Mouse (Mus musculus): ENCODE results near the gene Rela. TPM values are rescaled to one million over a fixed set of nuclear protein-coding genes. Genes with fewer than 3 reads are reported as not detected.

Rela gene
- polyA plus RNA-seq, 1 experiment from 2014 or later, result 38.4 TPM

- H3K9ac ChIP-seq, result no peak overlapping the region
- no peak for ATAC-seq (ENCODE audit: low FRiP score)
- H3K9me3 ChIP-seq (replicated peaks), result no peaks in the 10 kb centered on the region
- no peak overlapping the region for H3K27ac ChIP-seq
- H3K36me3 ChIP-seq, result peaks cover 65% of the 10 kb centered on the region
- H3K4me2 ChIP-seq (replicated peaks), result no peak overlapping the region
- 77% methylated on average over 9 of the region's 9 CpGs for WGBS
- H3K4me1 ChIP-seq, result peaks cover 21% of the 10 kb centered on the region
- H3K27me3 ChIP-seq, result no peaks in the 10 kb centered on the region
- no peak overlapping the region for H3K4me3 ChIP-seq
These were observed 3.1 kb downstream of the Rela start for GRCm38 (mm10) chr19:5640339-5640738.

- no peak overlapping the region for H3K9ac ChIP-seq
- H3K36me3 ChIP-seq, result peaks cover 72% of the 10 kb centered on the region
- H3K27ac ChIP-seq, result no peak overlapping the region
- no peak for ATAC-seq (ENCODE audit: low FRiP score)
- peaks cover 21% of the 10 kb centered on the region for H3K4me1 ChIP-seq
- H3K27me3 ChIP-seq, result no peaks in the 10 kb centered on the region
- no peaks in the 10 kb centered on the region for H3K9me3 ChIP-seq (replicated peaks)
- no peak overlapping the region for H3K4me3 ChIP-seq
- WGBS, result 89% methylated on average over 17 of the region's 17 CpGs
- H3K4me2 ChIP-seq (replicated peaks), result no peak overlapping the region
These were observed 3.7 kb downstream of the Rela start for GRCm38 (mm10) chr19:5641021-5641420.

GRCm38 (mm10) chr19:5641641-5642040 lies 4.4 kb downstream of the Rela start:
- Histone ChIP-seq H3K36me3 (peaks cover 77% of the 10 kb centered on the region), H3K9ac (no peak overlapping the region), H3K4me3 (no peak overlapping the region), H3K9me3 (replicated peaks) (no peaks in the 10 kb centered on the region), H3K4me2 (replicated peaks) (no peak overlapping the region), H3K27ac (no peak overlapping the region), H3K4me1 (peaks cover 16% of the 10 kb centered on the region), H3K27me3 (no peaks in the 10 kb centered on the region)
- ATAC-seq (ENCODE audit: low FRiP score), result no peak
- WGBS, result 93% methylated on average over 8 of the region's 8 CpGs

GRCm38 (mm10) chr19:5645280-5645679 lies 8.0 kb downstream of the Rela start:
- Histone ChIP-seq H3K36me3 (peaks cover 74% of the 10 kb centered on the region), H3K4me2 (replicated peaks) (no peak overlapping the region), H3K9me3 (replicated peaks) (no peaks in the 10 kb centered on the region), H3K4me1 (peaks cover 17% of the 10 kb centered on the region), H3K4me3 (no peak overlapping the region), H3K9ac (no peak overlapping the region), H3K27ac (no peak overlapping the region), H3K27me3 (no peaks in the 10 kb centered on the region)
- WGBS, result 93% methylated on average over 9 of the region's 9 CpGs
- no peak for ATAC-seq (ENCODE audit: low FRiP score)

GRCm38 (mm10) chr19:5646731-5647330 lies 9.5 kb downstream of the Rela start:
- no peak for ATAC-seq (ENCODE audit: low FRiP score)

GRCm38 (mm10) chr19:5647791-5648190 lies 10.5 kb downstream of the Rela start:
- H3K9ac ChIP-seq, result no peak overlapping the region
- no peak for ATAC-seq (ENCODE audit: low FRiP score)
- peaks cover 6% of the 10 kb centered on the region for H3K27me3 ChIP-seq
- H3K9me3 ChIP-seq (replicated peaks), result no peaks in the 10 kb centered on the region
- WGBS, result 97% methylated on average over 6 of the region's 6 CpGs
- peak overlapping the region; percentile 83 for H3K27ac ChIP-seq
- no peak overlapping the region for H3K4me3 ChIP-seq
- H3K36me3 ChIP-seq, result peaks cover 53% of the 10 kb centered on the region
- H3K4me1 ChIP-seq, result peaks cover 17% of the 10 kb centered on the region
- no peak overlapping the region for H3K4me2 ChIP-seq (replicated peaks)

More at GRCm38 (mm10) chr19:5646731-5647330, 9.5 kb downstream of the Rela start:
- Histone ChIP-seq H3K4me2 (replicated peaks) (no peak overlapping the region), H3K36me3 (peaks cover 63% of the 10 kb centered on the region), H3K4me1 (peaks cover 17% of the 10 kb centered on the region), H3K9ac (no peak overlapping the region), H3K4me3 (no peak overlapping the region), H3K9me3 (replicated peaks) (no peaks in the 10 kb centered on the region), H3K27me3 (no peaks in the 10 kb centered on the region), H3K27ac (no peak overlapping the region)
- WGBS, result 93% methylated on average over 8 of the region's 8 CpGs

- WGBS, result 14% methylated on average over 26 of the region's 26 CpGs
- H3K4me3 ChIP-seq, result peak overlapping the region; percentile 26
These were observed 11.4 kb downstream of the Rela start for GRCm38 (mm10) chr19:5648401-5649297.

GRCm38 (mm10) chr19:5649298-5649741 lies 12.0 kb downstream of the Rela start:
- H3K27me3 ChIP-seq, result peaks cover 20% of the 10 kb centered on the region
- H3K9me3 ChIP-seq (replicated peaks), result no peaks in the 10 kb centered on the region
- peak overlapping the region; percentile 26 for H3K4me3 ChIP-seq
- peak; percentile 38; the same call in 1 of the 2 replicates for ATAC-seq (ENCODE audit: low FRiP score)
- WGBS, result 65% methylated on average over 6 of the region's 6 CpGs
- peak overlapping the region; percentile 59 for H3K4me2 ChIP-seq (replicated peaks)
- H3K9ac ChIP-seq, result peak overlapping the region; percentile 36
- H3K36me3 ChIP-seq, result peaks cover 41% of the 10 kb centered on the region
- H3K4me1 ChIP-seq, result peaks cover 23% of the 10 kb centered on the region
- 0 out of 2 replicates have a peak overlapping the region, but pooled peaks have one; percentile 83 for H3K27ac ChIP-seq

More at GRCm38 (mm10) chr19:5648401-5649297, 11.4 kb downstream of the Rela start:
- peak; percentile 79 for ATAC-seq (ENCODE audit: low FRiP score)
- Histone ChIP-seq H3K9me3 (replicated peaks) (no peaks in the 10 kb centered on the region), H3K9ac (peak overlapping the region; percentile 36), H3K4me1 (peaks cover 17% of the 10 kb centered on the region), H3K27ac (peak overlapping the region; percentile 83), H3K36me3 (peaks cover 47% of the 10 kb centered on the region), H3K4me2 (replicated peaks) (peak overlapping the region; percentile 59), H3K27me3 (peaks cover 13% of the 10 kb centered on the region)

GRCm38 (mm10) chr19:5651502-5652274 lies 14.4 kb downstream of the Rela start:
- Histone ChIP-seq H3K9me3 (replicated peaks) (no peaks in the 10 kb centered on the region), H3K27me3 (peaks cover 41% of the 10 kb centered on the region), H3K36me3 (peaks cover 20% of the 10 kb centered on the region), H3K4me1 (peaks cover 32% of the 10 kb centered on the region), H3K27ac (no peak overlapping the region), H3K9ac (no peak overlapping the region), H3K4me2 (replicated peaks) (no peak overlapping the region), H3K4me3 (no peak overlapping the region)
- WGBS, result 60% methylated on average over 13 of the region's 13 CpGs
- ATAC-seq (ENCODE audit: low FRiP score), result no peak

GRCm38 (mm10) chr19:5652570-5652969 lies 15.3 kb downstream of the Rela start:
- Histone ChIP-seq H3K27me3 (peaks cover 41% of the 10 kb centered on the region), H3K4me2 (replicated peaks) (no peak overlapping the region), H3K9ac (no peak overlapping the region), H3K36me3 (peaks cover 12% of the 10 kb centered on the region; the same call in 1 of the 2 replicates), H3K27ac (no peak overlapping the region), H3K4me1 (peaks cover 32% of the 10 kb centered on the region), H3K9me3 (replicated peaks) (no peaks in the 10 kb centered on the region), H3K4me3 (no peak overlapping the region)
- no peak for ATAC-seq (ENCODE audit: low FRiP score)
- 73% methylated on average over 6 of the region's 6 CpGs for WGBS

GRCm38 (mm10) chr19:5653969-5654719 lies 16.9 kb downstream of the Rela start:
- ATAC-seq (ENCODE audit: low FRiP score), result peak; percentile 51
- no peaks in the 10 kb centered on the region for H3K9me3 ChIP-seq (replicated peaks)
- H3K4me1 ChIP-seq, result peaks cover 17% of the 10 kb centered on the region
- H3K27ac ChIP-seq, result no peak overlapping the region
- 3% methylated on average over 62 of the region's 62 CpGs for WGBS
- H3K4me3 ChIP-seq, result peak overlapping the region; percentile 35
- 0 out of 2 replicates have a peak, but pooled peaks cover 8% of the 10 kb centered on the region for H3K36me3 ChIP-seq
- H3K9ac ChIP-seq, result peak overlapping the region; percentile 52
- H3K27me3 ChIP-seq, result peaks cover 41% of the 10 kb centered on the region
- H3K4me2 ChIP-seq (replicated peaks), result peak overlapping the region; percentile 59
